Mouse (Mus musculus): Measurements from ENCODE around the gene Slc39a13. TPM values are rescaled to one million over a fixed set of nuclear protein-coding genes. Genes with fewer than 3 reads are reported as not detected.

Gene Slc39a13
- polyA plus RNA-seq, 1 experiment from 2014 or later, result 25.8 TPM

DNA sequence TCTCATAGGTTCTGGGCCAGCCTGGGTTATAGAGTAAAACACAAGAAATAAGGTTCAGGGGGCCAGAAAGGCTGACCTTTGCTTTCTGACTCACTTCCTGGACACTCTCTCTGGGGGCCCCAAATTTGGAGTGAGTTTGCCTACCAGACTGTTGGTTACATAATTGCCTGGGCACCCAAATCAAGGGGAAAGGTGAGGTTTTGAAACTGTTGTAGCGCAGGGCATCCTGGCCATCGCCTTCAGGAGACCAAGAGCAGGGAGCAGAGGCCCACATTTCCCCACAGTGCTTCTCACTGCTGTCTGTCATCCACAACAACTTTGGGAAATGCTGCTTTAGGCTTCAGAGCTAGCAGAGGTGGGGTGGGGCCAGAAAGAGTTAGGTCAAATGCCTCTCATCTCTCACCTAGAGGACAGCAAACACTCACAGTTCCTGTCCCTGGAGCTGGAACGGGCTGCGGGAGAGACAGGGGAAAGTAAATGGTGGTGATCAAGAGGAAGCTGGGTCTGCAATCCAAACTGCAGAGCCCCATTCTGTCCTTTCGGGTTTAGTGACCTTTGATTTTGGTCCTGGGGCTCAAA lies 39.7 kb upstream of the Slc39a13 start:
- peaks cover 6% of the 10 kb centered on the region; the same call in 1 of the 2 replicates for H3K27me3 ChIP-seq (ENCODE audit: insufficient read depth, poor library complexity, severe bottlenecking)
- peaks cover 4% of the 10 kb centered on the region; the same call in 1 of the 2 replicates for H3K4me1 ChIP-seq (replicated peaks)
- DNase-seq (ENCODE audit: low spot score), result no peak
- H3K36me3 ChIP-seq, result no peaks in the 10 kb centered on the region
- no peak overlapping the region for H3K27ac ChIP-seq
- no peaks in the 10 kb centered on the region for H3K9me3 ChIP-seq
- no peak overlapping the region for H3K4me3 ChIP-seq
- 92% methylated on average over 5 of the region's 5 CpGs for WGBS

DNA sequence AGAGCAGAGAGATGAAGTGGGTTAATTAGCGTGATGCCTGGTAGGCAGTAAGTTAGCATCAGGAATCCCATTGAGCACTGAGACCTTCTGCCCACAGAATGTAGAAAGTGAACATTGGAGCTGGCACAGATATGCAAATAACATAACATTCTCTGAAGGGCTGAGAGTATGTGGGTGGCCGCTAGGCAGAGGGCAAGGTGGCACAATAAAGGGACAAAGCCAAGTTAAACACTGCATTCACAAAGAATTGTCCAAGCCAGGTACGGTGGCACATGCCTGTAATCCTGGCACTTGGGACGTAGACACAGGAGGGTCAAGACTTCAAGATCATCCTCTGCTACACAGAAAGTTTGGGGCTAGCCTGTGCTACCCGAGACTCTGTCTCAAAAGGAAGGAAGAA lies 39.0 kb upstream of the Slc39a13 start:
- H3K9me3 ChIP-seq, result no peaks in the 10 kb centered on the region
- H3K36me3 ChIP-seq, result no peaks in the 10 kb centered on the region
- no peaks in the 10 kb centered on the region for H3K4me1 ChIP-seq (replicated peaks)
- no peak overlapping the region for H3K4me3 ChIP-seq
- no peak overlapping the region for H3K27ac ChIP-seq
- DNase-seq (ENCODE audit: low spot score), result no peak
- 84% methylated on average over 5 of the region's 5 CpGs for WGBS
- H3K27me3 ChIP-seq (ENCODE audit: insufficient read depth, poor library complexity, severe bottlenecking), result peaks cover 6% of the 10 kb centered on the region; the same call in 1 of the 2 replicates

DNA sequence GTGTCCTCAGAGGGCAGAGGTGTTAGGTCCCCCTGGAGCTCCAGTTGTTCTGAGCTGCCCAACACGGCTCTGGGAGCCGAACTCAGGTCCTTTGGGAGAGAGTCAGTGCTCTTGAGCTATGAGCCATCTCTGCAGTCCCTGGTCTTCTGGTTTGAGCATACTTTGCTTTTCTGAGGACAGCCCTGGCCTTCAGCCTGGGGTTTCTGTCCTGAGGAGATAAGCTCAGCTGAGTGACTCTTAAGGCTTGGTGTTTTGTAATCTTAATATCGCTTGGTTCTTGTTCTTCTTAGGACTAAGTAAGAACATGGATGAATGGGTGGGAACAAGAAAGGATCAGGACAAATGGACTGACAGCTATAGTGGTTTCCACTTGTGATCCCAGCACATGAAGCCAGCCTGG lies 37.9 kb upstream of the Slc39a13 start:
- no peaks in the 10 kb centered on the region for H3K4me1 ChIP-seq (replicated peaks)
- no peaks in the 10 kb centered on the region for H3K9me3 ChIP-seq
- H3K36me3 ChIP-seq, result no peaks in the 10 kb centered on the region
- DNase-seq (ENCODE audit: low spot score), result no peak
- no peaks in the 10 kb centered on the region; the same call in 1 of the 2 replicates for H3K27me3 ChIP-seq (ENCODE audit: insufficient read depth, poor library complexity, severe bottlenecking)
- no peak overlapping the region for H3K4me3 ChIP-seq
- H3K27ac ChIP-seq, result no peak overlapping the region
- 88% methylated on average over 3 of the region's 3 CpGs for WGBS

DNA sequence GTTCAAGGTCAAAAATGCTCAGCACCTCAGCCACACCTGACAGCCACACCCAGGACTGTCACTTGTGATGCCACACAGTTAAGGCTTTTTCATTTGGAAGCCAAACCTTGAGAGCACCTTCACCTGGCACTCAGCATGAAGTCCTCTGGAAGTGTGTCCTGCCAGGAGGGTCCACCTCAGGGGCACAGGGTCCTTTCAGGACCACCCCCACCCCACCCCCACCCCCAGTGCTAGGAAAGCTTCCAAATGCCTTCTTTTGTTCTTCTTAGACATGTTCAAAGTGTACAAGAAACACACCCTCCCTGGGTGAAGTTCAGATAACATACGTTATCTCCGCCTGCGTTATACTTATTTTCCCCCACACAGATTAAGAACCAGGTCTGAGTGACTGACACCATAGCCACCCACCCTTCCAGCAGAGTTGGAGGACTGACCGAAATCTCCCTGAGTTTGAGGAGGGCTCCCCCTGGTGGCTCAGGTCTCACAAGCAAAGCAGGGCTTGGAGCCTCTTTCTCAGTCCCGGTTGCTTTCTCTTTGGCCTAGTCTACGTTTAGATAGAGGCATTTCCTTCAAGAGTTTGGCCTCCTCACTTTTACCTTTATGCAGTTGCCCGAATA lies 31.0 kb upstream of the Slc39a13 start:
- Histone ChIP-seq H3K4me1 (replicated peaks) (peaks cover 17% of the 10 kb centered on the region; the same call in 1 of the 2 replicates), H3K27me3 (ENCODE audit: insufficient read depth, poor library complexity, severe bottlenecking) (no peaks in the 10 kb centered on the region)

DNA sequence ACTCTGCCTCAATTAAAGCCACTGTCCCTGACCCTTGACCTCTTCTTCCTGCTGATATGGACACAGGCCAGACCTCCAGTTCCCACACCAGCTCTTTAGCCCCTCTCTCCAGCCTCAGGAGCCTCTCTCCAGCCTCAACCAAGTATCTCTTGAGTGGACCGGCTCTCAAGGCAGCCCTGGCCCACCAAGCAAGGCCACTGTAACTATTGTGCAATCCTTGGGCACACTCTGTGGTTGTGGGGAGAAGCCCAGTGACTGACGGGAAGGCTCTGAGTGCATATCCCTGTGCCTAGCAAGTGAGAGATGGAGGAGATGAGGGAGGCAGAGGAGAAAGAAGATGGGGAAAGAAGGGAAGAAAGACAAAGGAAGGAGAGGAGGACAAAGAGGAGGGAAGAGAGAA lies 27.9 kb upstream of the Slc39a13 start:
- peaks cover 17% of the 10 kb centered on the region; the same call in 1 of the 2 replicates for H3K4me1 ChIP-seq (replicated peaks)
- H3K9me3 ChIP-seq, result no peaks in the 10 kb centered on the region
- WGBS, result 91% methylated on average over 2 of the region's 2 CpGs
- no peaks in the 10 kb centered on the region for H3K36me3 ChIP-seq
- peak overlapping the region; percentile 41; the same call in 1 of the 2 replicates for H3K27ac ChIP-seq
- no peaks in the 10 kb centered on the region for H3K27me3 ChIP-seq (ENCODE audit: insufficient read depth, poor library complexity, severe bottlenecking)
- DNase-seq (ENCODE audit: low spot score), result no peak
- H3K4me3 ChIP-seq, result no peak overlapping the region

More for the DNA sequence above, 31.0 kb upstream of the Slc39a13 start:
- 15% methylated on average over 7 of the region's 7 CpGs for WGBS
- no peaks in the 10 kb centered on the region for H3K9me3 ChIP-seq
- DNase-seq (ENCODE audit: low spot score), result peak; percentile 90
- 0 out of 2 replicates have a peak overlapping the region, but pooled peaks have one; percentile 18 for H3K27ac ChIP-seq
- no peaks in the 10 kb centered on the region for H3K36me3 ChIP-seq
- no peak overlapping the region for H3K4me3 ChIP-seq

DNA sequence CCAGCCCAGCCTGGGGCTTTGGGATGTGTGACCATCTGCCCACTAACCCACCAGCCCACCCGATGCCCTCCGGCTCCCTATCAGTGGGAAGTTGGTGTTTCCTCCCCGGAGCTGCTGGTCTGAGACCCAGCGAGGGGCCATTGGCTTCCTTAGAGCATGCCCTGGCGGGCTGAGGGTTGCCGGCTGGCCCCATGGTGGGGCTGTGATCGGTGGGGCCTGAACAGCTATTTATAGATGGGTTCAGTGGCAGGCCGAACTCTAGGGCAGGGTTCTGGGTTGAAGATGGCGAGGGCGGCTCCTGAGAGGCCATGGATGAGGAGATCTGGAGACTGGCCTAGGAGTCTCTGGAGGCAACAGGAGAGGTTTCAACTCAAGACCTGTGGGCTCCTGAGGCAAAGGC lies 26.8 kb upstream of the Slc39a13 start:
- Histone ChIP-seq H3K27ac (no peak overlapping the region), H3K4me3 (no peak overlapping the region), H3K27me3 (ENCODE audit: insufficient read depth, poor library complexity, severe bottlenecking) (no peaks in the 10 kb centered on the region), H3K4me1 (replicated peaks) (peaks cover 17% of the 10 kb centered on the region; the same call in 1 of the 2 replicates), H3K36me3 (no peaks in the 10 kb centered on the region), H3K9me3 (no peaks in the 10 kb centered on the region)
- no peak for DNase-seq (ENCODE audit: low spot score)
- 79% methylated on average over 10 of the region's 10 CpGs for WGBS

GRCm38 (mm10) chr2:91096524-91096923 lies 26.3 kb upstream of the Slc39a13 start:
- H3K27ac ChIP-seq, result peak overlapping the region; percentile 41; the same call in 1 of the 2 replicates
- peaks cover 17% of the 10 kb centered on the region; the same call in 1 of the 2 replicates for H3K4me1 ChIP-seq (replicated peaks)
- H3K9me3 ChIP-seq, result no peaks in the 10 kb centered on the region
- no peak for DNase-seq (ENCODE audit: low spot score)
- no peaks in the 10 kb centered on the region for H3K36me3 ChIP-seq
- H3K27me3 ChIP-seq (ENCODE audit: insufficient read depth, poor library complexity, severe bottlenecking), result no peaks in the 10 kb centered on the region
- H3K4me3 ChIP-seq, result no peak overlapping the region
- whole genome bisulfite sequencing, result 69% methylated on average over 14 of the region's 14 CpGs

DNA sequence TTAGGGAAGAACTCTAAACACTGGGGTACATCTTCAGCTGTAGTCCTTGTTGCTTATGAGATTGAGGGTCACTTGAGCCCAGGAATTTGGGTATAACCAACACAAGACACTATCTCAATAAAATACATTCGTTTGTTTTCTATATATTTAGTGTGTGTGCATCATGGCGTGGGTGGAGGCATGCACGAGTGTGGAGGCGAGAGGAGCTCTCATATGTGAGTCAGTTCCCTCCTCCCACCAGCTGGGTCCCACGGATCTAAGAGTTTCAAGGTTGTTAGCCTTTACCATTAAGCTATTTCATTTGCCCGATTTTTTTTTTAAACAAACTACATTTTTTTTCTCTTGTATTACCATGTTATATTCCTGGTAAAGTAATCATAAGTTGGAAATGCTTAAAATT lies 20.6 kb upstream of the Slc39a13 start:
- no peak overlapping the region for H3K4me3 ChIP-seq
- 79% methylated on average over 6 of the region's 6 CpGs for WGBS
- H3K36me3 ChIP-seq, result no peaks in the 10 kb centered on the region
- H3K9me3 ChIP-seq, result no peaks in the 10 kb centered on the region
- H3K27me3 ChIP-seq (ENCODE audit: insufficient read depth, poor library complexity, severe bottlenecking), result no peaks in the 10 kb centered on the region
- H3K4me1 ChIP-seq (replicated peaks), result peaks cover 11% of the 10 kb centered on the region; the same call in 1 of the 2 replicates
- no peak for DNase-seq (ENCODE audit: low spot score)
- H3K27ac ChIP-seq, result no peak overlapping the region

- H3K27me3 ChIP-seq (ENCODE audit: insufficient read depth, poor library complexity, severe bottlenecking), result no peaks in the 10 kb centered on the region
- H3K4me1 ChIP-seq (replicated peaks), result peaks cover 11% of the 10 kb centered on the region; the same call in 1 of the 2 replicates
- no peaks in the 10 kb centered on the region for H3K9me3 ChIP-seq
- H3K27ac ChIP-seq, result no peak overlapping the region
- H3K4me3 ChIP-seq, result no peak overlapping the region
- H3K36me3 ChIP-seq, result no peaks in the 10 kb centered on the region
- WGBS, result 78% methylated on average over 6 of the region's 6 CpGs
- no peak for DNase-seq (ENCODE audit: low spot score)
These were observed 20.0 kb upstream of the Slc39a13 start for GRCm38 (mm10) chr2:91090208-91090607.

DNA sequence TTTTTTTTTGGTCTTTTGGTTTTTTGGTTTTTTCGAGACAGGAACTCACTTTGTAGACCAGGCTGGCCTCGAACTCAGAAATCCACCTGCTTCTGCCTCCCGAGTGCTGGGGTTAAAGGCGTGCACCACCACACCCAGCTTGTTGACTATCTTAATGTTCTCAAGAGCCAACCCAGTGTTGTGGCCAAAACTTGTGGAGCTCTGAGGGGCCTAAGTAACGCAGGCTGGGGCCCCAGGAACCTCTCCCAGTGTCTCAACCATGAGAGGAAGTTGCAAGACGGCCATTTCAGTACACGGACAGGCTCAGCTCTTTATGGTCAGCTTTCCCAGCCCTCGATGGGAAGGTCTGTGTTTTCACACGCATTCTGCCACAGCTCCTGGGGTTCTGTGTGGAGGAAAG lies 18.8 kb upstream of the Slc39a13 start:
- Histone ChIP-seq H3K27me3 (ENCODE audit: insufficient read depth, poor library complexity, severe bottlenecking) (no peaks in the 10 kb centered on the region), H3K36me3 (no peaks in the 10 kb centered on the region), H3K27ac (no peak overlapping the region), H3K4me1 (replicated peaks) (peaks cover 20% of the 10 kb centered on the region; the same call in 1 of the 2 replicates), H3K4me3 (no peak overlapping the region), H3K9me3 (no peaks in the 10 kb centered on the region)
- WGBS, result 83% methylated on average over 9 of the region's 9 CpGs
- no peak for DNase-seq (ENCODE audit: low spot score)

DNA sequence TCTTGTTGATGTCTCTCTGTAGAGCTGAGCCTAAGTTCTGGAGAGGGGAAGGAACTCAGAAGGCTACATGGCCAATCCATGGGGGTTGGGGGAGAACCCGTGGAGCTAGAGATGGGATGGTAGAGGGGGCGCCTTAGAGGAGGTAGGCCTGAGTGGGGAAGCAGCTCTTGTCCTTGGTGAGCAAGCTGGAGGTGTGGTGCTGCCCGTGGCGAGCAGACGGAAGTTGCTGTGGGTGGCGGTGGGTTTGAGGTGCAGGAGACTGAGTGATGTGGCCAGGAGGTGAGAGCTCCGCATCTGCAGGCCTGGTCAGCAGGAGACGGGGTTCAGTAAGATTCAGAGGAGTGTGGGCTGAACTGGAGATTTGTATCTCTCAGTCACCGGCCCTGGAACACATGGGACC lies 17.2 kb upstream of the Slc39a13 start:
- no peak for DNase-seq (ENCODE audit: low spot score)
- Histone ChIP-seq H3K36me3 (no peaks in the 10 kb centered on the region), H3K4me3 (no peak overlapping the region), H3K9me3 (no peaks in the 10 kb centered on the region), H3K27me3 (ENCODE audit: insufficient read depth, poor library complexity, severe bottlenecking) (no peaks in the 10 kb centered on the region), H3K27ac (no peak overlapping the region), H3K4me1 (replicated peaks) (peaks cover 26% of the 10 kb centered on the region)
- 87% methylated on average over 9 of the region's 9 CpGs for WGBS

GRCm38 (mm10) chr2:91086392-91087237 lies 16.4 kb upstream of the Slc39a13 start:
- Histone ChIP-seq H3K4me1 (replicated peaks) (peaks cover 26% of the 10 kb centered on the region), H3K4me3 (no peak overlapping the region), H3K36me3 (no peaks in the 10 kb centered on the region), H3K27ac (peak overlapping the region; percentile 67), H3K27me3 (ENCODE audit: insufficient read depth, poor library complexity, severe bottlenecking) (no peaks in the 10 kb centered on the region), H3K9me3 (no peaks in the 10 kb centered on the region)
- DNase-seq (ENCODE audit: low spot score), result no peak
- WGBS, result 65% methylated on average over 9 of the region's 9 CpGs
